Mouse (Mus musculus): Measurements from ENCODE around the gene Cct3. TPM values are rescaled to one million over a fixed set of nuclear protein-coding genes. Genes with fewer than 3 reads are reported as not detected.
A peak's percentile ranks its signal among the peaks of the same experiment; 100 is the strongest.
"Not testable (repeated sequence)": the region's sequence is repeated elsewhere in the genome, so short reads cannot be mapped to it uniquely, and the experiment has no call there.

The Cct3 gene
- total RNA-seq, 2 experiments from 2014 or later: 96.7 to 119 TPM

DNA sequence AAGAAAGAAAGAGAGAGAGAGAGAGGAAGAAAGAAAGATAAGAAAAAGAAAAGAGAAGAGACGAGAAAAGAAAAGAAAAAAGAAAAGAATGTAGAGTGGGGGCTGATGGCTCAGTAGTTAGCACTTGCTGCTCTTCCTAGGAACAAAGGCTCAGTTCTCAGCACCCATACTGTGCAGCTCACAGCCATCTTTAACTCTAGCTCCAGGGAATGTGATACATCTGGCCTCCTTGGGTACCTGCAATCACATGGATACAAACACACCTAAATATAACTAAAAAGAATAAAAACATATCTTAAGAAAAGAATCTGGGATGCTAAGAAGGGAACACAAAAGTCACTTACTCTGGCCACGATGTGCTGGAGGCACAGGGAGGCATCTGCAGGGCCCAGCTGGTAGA lies 20.8 kb upstream of the Cct3 start:
- Histone ChIP-seq H3K27ac (no peak overlapping the region), H3K4me3 (no peak overlapping the region)
- intact Hi-C loops (cut with DNase I): no loop called here
- DNase-seq: no peak
- TF ChIP-seq CTCF (IDR thresholded peaks at IDR 0.05): no peak

GRCm38 (mm10) chr3:88276529-88277143 lies 20.3 kb upstream of the Cct3 start:
- intact Hi-C loops (cut with DNase I): no loop called here
- no peak for DNase-seq
- Histone ChIP-seq H3K27ac (no peak overlapping the region), H3K4me3 (no peak overlapping the region)
- peak; percentile 53 for TF ChIP-seq CTCF (IDR thresholded peaks at IDR 0.05)

DNA sequence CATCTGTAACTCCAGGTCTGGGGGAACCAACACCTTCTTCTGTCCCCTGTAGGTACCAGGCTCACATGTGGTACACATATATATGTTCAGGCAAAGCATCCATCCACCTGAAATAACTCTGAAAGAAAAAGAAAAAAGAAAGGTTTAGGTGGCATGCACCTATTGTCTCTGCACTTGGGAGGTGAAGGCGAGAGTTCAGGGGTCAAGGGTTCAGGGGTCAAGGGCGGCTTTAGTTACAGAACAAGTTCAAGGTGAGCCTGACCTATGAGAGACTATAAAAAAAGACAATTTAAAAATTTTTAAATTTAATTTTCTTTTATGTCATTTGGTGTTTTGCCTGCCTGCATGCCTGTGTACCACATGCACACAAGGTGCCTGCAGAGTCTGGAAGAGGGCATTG lies 16.9 kb upstream of the Cct3 start:
- no peak for TF ChIP-seq CTCF (IDR thresholded peaks at IDR 0.05)
- Histone ChIP-seq H3K27ac (no peak overlapping the region), H3K4me3 (no peak overlapping the region)
- DNase-seq: no peak
- intact Hi-C loops (cut with DNase I): no loop called here

GRCm38 (mm10) chr3:88281141-88281916 lies 15.6 kb upstream of the Cct3 start:
- DNase-seq; intact Hi-C loops (cut with DNase I); H3K27ac ChIP-seq; H3K4me3 ChIP-seq: not testable (repeated sequence)

DNA sequence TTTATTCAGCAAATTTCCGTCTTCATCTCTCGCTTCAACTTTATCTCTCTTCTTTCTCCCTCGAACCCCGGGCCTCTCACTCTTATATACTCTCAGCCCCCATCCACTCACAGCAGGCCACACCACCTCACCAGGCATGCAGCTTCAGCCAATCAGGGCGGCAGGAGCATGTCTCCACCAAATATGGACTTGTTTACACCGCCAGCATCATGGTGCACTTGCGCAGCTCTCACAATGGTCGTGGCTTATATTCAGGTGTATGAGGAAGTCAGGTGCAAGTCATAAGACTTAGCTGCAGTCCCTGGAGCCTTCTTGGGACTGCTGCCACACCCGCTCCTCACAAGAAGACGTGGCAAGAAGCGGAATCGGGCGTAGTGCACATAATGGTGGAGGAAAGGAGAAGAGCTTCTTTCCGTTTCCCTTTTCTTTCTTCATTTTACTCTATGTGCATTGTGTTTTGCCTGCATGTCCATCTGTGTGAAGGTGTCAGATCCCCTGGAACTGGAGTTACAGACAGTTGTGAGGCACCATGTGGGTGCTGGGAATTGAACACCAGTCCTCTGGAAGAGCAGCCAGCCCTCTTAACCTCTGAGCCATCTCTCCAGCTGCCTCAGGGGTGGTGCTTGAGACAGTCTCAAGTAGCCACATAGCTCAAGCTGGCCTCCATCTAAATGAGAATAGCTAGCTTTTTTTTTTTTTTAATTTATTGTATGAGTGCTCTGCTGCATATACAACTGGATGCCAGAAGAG lies 11.9 kb upstream of the Cct3 start:
- DNase-seq; H3K4me3 ChIP-seq; H3K27ac ChIP-seq; intact Hi-C loops (cut with DNase I): not testable (repeated sequence)

DNA sequence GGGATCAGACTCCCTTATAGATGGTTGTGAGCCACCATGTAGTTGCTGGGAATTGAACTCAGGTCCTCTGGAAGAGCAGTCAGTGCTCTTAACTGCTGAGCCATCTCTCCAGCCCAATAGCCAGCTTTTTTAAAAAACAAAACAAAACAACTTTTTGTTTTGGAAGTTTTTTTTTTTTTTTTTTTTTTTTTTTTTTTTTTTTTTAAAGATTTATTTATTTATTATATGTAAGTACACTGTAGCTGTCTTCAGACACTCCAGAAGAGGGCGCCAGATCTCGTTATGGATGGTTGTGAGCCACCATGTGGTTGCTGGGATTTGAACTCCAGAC lies 11.4 kb upstream of the Cct3 start:
- H3K27ac ChIP-seq; DNase-seq; intact Hi-C loops (cut with DNase I); H3K4me3 ChIP-seq: not testable (repeated sequence)

- no peak within 1 kb of the TSS for H3K4me3 ChIP-seq
- DNase-seq: no peak
- no peak for TF ChIP-seq CTCF (IDR thresholded peaks at IDR 0.05)
- intact Hi-C loops (cut with DNase I): no loop called here
- no peak within 1 kb of the TSS for H3K27ac ChIP-seq
Observed at GRCm38 (mm10) chr3:88287110-88287509, 9.8 kb upstream of the Cct3 start, which contains the start of gene Gm38392. Gene Gm38392 (minus strand): TSS chr3:88287210.

DNA sequence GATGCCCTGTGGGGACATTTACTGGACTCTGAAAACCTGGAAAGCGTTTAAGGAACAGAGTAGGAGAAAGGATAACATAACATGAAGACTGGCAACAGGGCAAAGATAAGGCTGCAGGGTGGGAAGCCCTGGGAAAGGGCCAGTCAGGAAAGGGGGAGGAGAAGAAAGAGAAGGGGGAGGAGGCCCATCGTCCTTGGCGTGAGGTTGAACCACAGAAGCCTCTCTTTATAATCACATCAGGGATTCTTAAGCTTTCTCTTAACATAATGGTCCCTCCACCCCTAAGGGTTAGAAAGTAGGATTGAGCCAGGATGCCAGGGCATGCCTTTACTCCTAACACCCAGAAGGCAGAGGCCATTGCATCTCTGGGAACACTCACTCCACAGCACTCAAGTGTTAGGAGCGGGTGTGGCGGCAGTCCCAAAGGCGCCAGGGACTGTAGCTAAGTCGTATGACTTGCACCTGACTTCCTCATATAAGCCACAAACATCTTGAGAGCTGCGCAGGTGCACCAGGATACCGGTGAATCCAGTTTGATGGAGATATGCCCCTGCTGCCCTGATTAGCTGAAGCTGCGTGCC lies 8.7 kb upstream of the Cct3 start:
- intact Hi-C loops (cut with DNase I); H3K4me3 ChIP-seq; H3K27ac ChIP-seq; DNase-seq: not testable (repeated sequence)

DNA sequence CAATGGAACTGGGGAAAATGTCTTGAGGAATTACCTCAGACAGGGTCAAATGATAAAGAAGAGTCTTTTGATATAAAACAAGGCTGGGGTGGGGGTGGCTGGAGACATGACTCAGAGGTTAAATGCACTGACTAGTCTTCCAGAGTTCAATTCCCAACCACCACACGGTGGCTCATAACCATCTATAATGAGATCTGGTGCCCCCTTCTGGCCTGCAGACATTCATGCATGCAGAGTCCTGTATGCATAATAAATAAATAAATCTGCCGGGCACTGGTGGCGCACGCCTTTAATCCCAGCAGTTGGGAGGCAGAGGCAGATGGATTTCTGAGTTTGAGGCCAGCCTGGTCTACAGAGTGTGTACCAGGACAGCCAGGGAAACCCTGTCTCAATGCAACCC lies 4.9 kb upstream of the Cct3 start:
- DNase-seq: peak; percentile 25
- Histone ChIP-seq H3K4me3 (no peak overlapping the region), H3K27ac (no peak overlapping the region)
- intact Hi-C loops (cut with DNase I): no loop called here
- peak; percentile 58 for TF ChIP-seq CTCF (IDR thresholded peaks at IDR 0.05)

- DNase-seq; H3K4me3 ChIP-seq; H3K27ac ChIP-seq; intact Hi-C loops (cut with DNase I): not testable (repeated sequence)
Observed at GRCm38 (mm10) chr3:88295272-88295671, 1.6 kb upstream of the Cct3 start.

DNA sequence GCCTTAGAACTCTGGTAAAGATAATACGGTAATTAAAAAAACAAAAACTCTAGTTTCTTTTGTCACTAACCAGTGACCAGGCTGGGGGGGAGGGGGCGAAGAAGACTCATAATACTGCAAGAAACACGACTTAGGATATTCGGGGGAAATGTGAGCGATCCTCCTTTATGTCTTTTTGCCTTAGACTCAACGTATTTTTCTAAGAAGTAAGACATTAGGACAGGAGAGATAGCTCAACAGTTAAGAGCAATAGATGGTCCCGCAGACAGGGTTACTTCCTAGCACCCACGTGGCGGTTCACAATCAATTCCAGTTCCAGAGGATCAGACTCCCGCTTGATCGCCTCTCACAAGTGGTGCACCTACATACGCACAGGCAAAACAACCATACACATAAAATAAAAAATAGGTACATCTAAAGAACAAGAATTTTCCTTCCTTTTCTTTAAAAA lies 781 bp upstream of the Cct3 start:
- H3K4me3 ChIP-seq: peak overlapping the region; percentile 80
- H3K27ac ChIP-seq: peak overlapping the region; percentile 96
- intact Hi-C loops (cut with DNase I): no loop called here
- DNase-seq: no peak
- no peak for TF ChIP-seq CTCF (IDR thresholded peaks at IDR 0.05)

GRCm38 (mm10) chr3:88297321-88297851 lies 470 bp downstream of the Cct3 start:
- Histone ChIP-seq H3K27ac (peak overlapping the region; percentile 96), H3K4me3 (peak overlapping the region; percentile 80)
- intact Hi-C loops (cut with DNase I): no loop called here
- TF ChIP-seq CTCF (IDR thresholded peaks at IDR 0.05): no peak
- DNase-seq: no peak

GRCm38 (mm10) chr3:88299172-88299571 lies 2.3 kb downstream of the Cct3 start:
- intact Hi-C loops (cut with DNase I): no loop called here
- H3K27ac ChIP-seq: no peak overlapping the region
- no peak for TF ChIP-seq CTCF (IDR thresholded peaks at IDR 0.05)
- DNase-seq: no peak
- H3K4me3 ChIP-seq: no peak overlapping the region

Measured in gastrocnemius, adult 2 months (tissue).